Mouse (Mus musculus): ENCODE data around the gene Kif3b. TPM values are rescaled to one million over a fixed set of nuclear protein-coding genes. Genes with fewer than 3 reads are reported as not detected.
"Not testable (repeated sequence)": the region's sequence is repeated elsewhere in the genome, so short reads cannot be mapped to it uniquely, and the experiment has no call there.

Gene Kif3b
- polyA plus RNA-seq, 1 experiment from 2014 or later = 12.6 TPM

DNA sequence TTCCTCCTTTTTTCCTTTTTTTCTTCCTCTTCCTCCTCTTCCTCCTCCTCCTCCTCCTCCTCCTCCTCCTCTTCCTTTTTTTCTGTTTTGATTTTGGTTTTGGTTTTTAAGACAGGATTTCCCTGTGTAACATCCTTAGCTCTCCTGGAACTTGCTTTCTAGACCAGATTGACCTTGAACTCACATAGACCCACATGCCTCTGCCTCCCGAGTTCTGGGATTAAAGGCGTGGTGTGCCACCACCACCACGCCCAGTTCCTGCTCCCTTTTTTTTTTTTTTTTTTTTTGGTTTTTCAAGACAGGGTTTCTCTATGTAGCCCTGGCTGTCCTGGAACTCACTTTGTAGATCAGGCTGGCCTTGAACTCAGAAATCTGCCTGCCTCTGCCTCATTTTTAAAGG, 15.6 kb upstream of the Kif3b start:
- not testable (repeated sequence) for H3K4me3 ChIP-seq; ATAC-seq (ENCODE audit: low FRiP score, low read depth); H3K4me2 ChIP-seq (replicated peaks); H3K27me3 ChIP-seq (replicated peaks); H3K36me3 ChIP-seq; H3K4me1 ChIP-seq; H3K27ac ChIP-seq; H3K9ac ChIP-seq; H3K9me3 ChIP-seq
- WGBS = 89% methylated on average over 3 of the region's 3 CpGs

DNA sequence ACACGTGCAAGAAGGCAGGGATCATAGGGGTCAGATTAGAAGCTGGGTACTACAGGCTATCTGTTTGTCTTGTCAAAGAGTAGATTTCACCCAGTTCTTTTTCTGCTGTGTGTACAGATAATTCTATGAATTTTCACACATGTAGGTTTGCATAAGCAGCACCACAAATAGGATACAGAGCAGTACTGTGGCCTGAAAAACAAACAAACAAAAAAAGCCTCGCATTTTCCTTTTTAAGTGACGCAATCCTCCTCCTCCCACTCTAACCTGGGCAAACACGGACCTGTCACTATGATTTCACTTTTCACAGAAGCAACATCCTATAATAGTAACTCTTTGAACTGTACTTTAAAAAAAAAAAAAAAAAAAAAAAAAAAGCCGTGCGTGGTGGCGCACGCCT, 14.8 kb upstream of the Kif3b start:
- no peak for ATAC-seq (ENCODE audit: low FRiP score, low read depth)
- no peak overlapping the region for H3K4me3 ChIP-seq
- no peaks in the 10 kb centered on the region for H3K4me1 ChIP-seq
- H3K27ac ChIP-seq = no peak overlapping the region
- H3K27me3 ChIP-seq (replicated peaks) = no peaks in the 10 kb centered on the region
- no peak overlapping the region for H3K9ac ChIP-seq
- H3K9me3 ChIP-seq = no peaks in the 10 kb centered on the region
- no peak overlapping the region for H3K4me2 ChIP-seq (replicated peaks)
- no peaks in the 10 kb centered on the region for H3K36me3 ChIP-seq
- WGBS = 91% methylated on average over 8 of the region's 8 CpGs

DNA sequence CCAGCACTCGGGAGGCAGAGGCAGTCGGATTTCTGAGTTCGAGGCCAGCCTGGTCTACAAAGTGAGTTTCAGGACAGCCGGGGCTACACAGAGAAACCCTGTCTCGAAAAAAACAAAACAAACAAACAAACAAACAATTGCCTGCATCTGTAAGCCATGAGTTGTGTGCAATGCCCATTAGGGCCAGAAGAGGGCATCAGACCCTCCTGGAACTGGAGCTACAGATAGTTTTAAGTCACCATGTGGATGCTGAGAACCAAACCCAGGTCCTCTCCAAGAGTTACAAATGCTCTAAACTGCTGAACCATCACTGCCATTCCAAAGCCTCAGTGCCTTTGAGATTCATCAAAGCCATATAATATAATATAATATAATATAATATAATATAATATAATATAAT, 14.4 kb upstream of the Kif3b start:
- H3K9me3 ChIP-seq; H3K27ac ChIP-seq; H3K4me3 ChIP-seq; H3K9ac ChIP-seq; H3K4me1 ChIP-seq; H3K4me2 ChIP-seq (replicated peaks); H3K27me3 ChIP-seq (replicated peaks); ATAC-seq (ENCODE audit: low FRiP score, low read depth); H3K36me3 ChIP-seq: not testable (repeated sequence)
- 97% methylated on average over 5 of the region's 5 CpGs for WGBS

DNA sequence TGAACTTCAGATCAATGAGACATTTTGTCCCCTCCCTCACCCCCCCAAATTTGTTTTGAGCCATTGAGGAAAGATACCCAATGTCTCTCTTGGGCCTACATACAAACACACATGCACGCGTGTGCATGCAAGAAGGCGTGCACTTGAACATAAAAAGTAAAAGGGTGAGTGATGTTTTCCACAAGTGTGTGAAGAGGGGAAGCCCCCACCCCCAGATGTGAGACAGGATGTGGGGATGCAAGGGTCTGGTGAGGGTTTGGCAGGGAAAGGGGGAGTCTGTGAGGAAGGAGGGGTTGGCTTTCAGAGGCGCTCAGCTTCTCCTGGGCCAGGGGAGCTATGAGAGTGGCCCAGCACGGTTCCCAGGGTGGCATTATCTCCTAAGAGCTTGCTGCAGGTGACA, 12.9 kb upstream of the Kif3b start:
- H3K27ac ChIP-seq = no peak overlapping the region
- no peak for ATAC-seq (ENCODE audit: low FRiP score, low read depth)
- 88% methylated on average over 5 of the region's 5 CpGs for WGBS
- no peak overlapping the region for H3K4me2 ChIP-seq (replicated peaks)
- H3K4me1 ChIP-seq = no peaks in the 10 kb centered on the region
- H3K9ac ChIP-seq = no peak overlapping the region
- H3K27me3 ChIP-seq (replicated peaks) = no peaks in the 10 kb centered on the region
- H3K9me3 ChIP-seq = no peaks in the 10 kb centered on the region
- no peak overlapping the region for H3K4me3 ChIP-seq
- no peaks in the 10 kb centered on the region for H3K36me3 ChIP-seq

DNA sequence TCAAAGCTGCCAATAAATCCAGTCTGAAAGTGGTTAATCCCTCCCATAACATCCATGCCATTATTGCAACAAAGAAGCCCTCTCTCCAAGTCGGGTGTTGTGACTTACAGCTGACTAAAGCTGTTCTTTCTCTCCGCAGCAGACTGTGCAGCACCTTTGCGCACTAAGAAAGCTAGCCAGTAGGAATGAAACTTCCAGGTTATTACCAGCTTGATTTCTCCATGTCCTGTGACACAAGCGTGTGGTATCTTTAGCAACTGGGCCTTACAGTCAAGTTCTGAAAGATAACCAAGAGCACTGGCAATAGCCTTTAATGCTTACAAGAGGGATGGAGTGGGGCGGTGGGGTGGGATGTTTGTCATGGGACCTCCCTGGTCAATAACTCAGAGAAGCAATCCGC, 7.3 kb upstream of the Kif3b start:
- no peak for ATAC-seq (ENCODE audit: low FRiP score, low read depth)
- no peaks in the 10 kb centered on the region for H3K36me3 ChIP-seq
- H3K27me3 ChIP-seq (replicated peaks) = no peaks in the 10 kb centered on the region
- H3K4me3 ChIP-seq = no peak overlapping the region
- no peaks in the 10 kb centered on the region for H3K9me3 ChIP-seq
- no peak overlapping the region for H3K27ac ChIP-seq
- H3K4me1 ChIP-seq = 0 out of 2 replicates have a peak, but pooled peaks cover 6% of the 10 kb centered on the region
- WGBS = 89% methylated on average over 6 of the region's 6 CpGs
- no peak overlapping the region for H3K9ac ChIP-seq
- H3K4me2 ChIP-seq (replicated peaks) = no peak overlapping the region

DNA sequence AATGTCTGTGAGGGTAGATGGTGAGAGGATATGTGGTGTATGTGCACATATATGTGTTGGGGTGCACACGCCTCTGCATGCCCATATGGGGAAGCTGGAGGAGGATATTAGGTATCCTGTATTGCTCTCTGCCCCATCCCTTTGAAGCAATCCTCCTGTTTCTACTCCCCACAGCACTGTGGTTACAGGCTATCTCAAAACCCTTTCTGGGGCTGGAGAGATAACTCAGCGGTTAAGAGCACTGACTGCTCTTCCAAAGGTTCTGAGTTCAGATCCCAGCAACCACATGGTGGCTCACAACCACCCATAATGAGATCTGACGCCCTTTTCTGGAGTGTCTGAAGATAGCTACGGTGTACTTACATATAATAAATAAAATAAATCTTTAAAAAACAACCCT, 4.7 kb upstream of the Kif3b start:
- no peaks in the 10 kb centered on the region for H3K27me3 ChIP-seq (replicated peaks)
- 86% methylated on average over 4 of the region's 4 CpGs for WGBS
- peaks cover 10% of the 10 kb centered on the region; the same call in 1 of the 2 replicates for H3K4me1 ChIP-seq
- no peak overlapping the region for H3K27ac ChIP-seq
- no peak for ATAC-seq (ENCODE audit: low FRiP score, low read depth)
- H3K9ac ChIP-seq = no peak overlapping the region
- no peak overlapping the region for H3K4me3 ChIP-seq
- no peak overlapping the region for H3K4me2 ChIP-seq (replicated peaks)
- H3K36me3 ChIP-seq = no peaks in the 10 kb centered on the region
- no peaks in the 10 kb centered on the region for H3K9me3 ChIP-seq

DNA sequence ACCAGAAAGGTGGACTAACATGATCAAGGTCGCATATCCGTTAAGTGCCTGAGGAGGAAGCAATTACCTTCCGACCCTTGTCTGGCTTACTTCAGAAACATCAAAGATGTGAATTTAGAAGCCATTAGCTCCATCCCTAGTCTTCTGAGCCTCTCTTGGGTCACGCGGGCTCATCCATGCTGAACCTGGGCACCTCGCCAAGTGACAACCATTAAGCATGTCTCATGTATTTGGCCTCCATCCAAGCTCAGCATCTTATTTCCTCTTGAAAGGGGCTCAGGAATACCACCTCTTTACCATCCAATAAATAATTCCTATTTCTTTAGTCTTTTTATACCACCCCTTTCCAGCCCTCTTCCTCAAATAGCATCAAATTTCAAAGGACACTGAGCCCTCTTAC, 3.4 kb upstream of the Kif3b start:
- 50% methylated on average over 6 of the region's 6 CpGs for WGBS

DNA sequence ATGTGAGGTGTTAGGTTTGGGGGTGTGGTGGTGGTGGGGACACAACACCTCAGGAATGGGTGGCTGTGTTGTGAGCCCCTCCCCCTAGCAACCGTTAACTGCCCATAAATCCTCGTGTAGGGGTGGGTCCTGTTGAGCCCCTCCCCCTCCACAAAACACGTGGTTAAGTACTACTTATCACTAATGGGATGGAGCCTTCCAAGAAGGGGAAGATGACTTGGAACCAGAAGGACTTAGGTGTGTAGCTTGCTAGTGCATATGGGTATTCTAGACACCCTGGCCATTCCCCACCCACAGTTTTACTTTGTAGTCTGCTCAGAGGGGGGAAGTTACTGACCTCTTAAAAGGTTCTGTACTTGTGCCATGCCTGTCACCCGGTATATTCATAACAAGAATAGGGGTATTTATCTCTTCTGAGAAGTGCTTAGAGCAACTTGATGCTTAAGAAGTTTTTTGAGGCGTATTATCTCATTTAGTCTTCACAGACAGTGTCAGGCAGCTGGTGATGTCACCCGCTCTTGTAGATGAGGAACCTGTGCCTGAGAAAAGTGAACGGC, 1.2 kb downstream of the Kif3b start:
- H3K9me3 ChIP-seq = no peaks in the 10 kb centered on the region
- peak overlapping the region; percentile 74 for H3K4me2 ChIP-seq (replicated peaks)
- ATAC-seq (ENCODE audit: low FRiP score, low read depth) = no peak
- H3K27ac ChIP-seq = no peak overlapping the region
- H3K4me1 ChIP-seq = peaks cover 22% of the 10 kb centered on the region
- H3K27me3 ChIP-seq (replicated peaks) = no peaks in the 10 kb centered on the region
- WGBS = 51% methylated on average over 7 of the region's 7 CpGs
- H3K9ac ChIP-seq = peak overlapping the region; percentile 93
- H3K36me3 ChIP-seq = no peaks in the 10 kb centered on the region
- peak overlapping the region; percentile 98 for H3K4me3 ChIP-seq

More for the DNA sequence above, 3.4 kb upstream of the Kif3b start:
- Histone ChIP-seq H3K4me3 (no peak overlapping the region), H3K4me1 (peaks cover 22% of the 10 kb centered on the region), H3K9me3 (no peaks in the 10 kb centered on the region), H3K27ac (no peak overlapping the region), H3K4me2 (replicated peaks) (no peak overlapping the region), H3K9ac (no peak overlapping the region), H3K27me3 (replicated peaks) (no peaks in the 10 kb centered on the region), H3K36me3 (no peaks in the 10 kb centered on the region)
- no peak for ATAC-seq (ENCODE audit: low FRiP score, low read depth)

DNA sequence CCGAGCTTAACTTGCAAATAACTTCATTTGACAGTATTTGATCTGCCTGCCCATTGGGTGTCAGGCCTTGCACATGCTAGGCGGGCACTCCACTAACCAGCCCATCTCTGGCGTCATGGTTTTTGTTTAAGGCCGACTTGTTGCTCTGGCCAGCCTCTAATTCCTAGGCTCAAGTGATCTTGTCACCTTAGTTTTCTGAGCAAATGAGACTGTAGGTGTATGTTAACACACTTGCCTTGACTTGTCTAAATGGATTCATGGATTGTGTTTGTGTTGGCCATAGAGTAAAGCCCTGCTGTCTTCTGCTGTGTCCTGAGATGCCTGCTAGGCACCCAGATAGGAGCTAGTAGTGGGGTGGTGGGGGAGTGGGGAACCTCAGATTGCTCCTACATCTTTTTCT, 4.0 kb downstream of the Kif3b start:
- no peak for ATAC-seq (ENCODE audit: low FRiP score, low read depth)
- 88% methylated on average over 4 of the region's 4 CpGs for WGBS
- H3K27me3 ChIP-seq (replicated peaks) = no peaks in the 10 kb centered on the region
- H3K4me3 ChIP-seq = no peak overlapping the region
- peaks cover 16% of the 10 kb centered on the region for H3K4me1 ChIP-seq
- H3K36me3 ChIP-seq = no peaks in the 10 kb centered on the region
- no peaks in the 10 kb centered on the region for H3K9me3 ChIP-seq
- H3K4me2 ChIP-seq (replicated peaks) = no peak overlapping the region
- no peak overlapping the region for H3K27ac ChIP-seq
- no peak overlapping the region for H3K9ac ChIP-seq

DNA sequence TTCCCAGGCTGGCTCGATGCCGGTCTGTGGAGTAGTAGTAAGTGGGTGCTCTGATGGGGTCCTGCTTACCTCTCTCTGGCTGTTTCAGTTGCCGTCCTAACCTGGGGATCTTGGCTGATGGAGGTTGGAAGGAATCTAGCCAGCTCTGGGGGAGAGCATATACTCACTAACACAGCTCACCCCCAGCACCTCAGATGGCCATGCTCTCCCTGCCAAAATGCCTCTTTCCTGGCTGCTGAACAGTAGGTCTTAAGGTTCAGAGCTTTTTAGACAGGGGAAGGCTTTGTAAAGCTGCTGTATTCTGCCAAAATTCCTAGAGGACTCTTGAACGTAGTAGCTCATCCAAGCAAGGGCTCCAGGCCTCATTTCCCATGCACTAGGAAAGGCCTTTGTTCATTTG, 6.6 kb downstream of the Kif3b start:
- Histone ChIP-seq H3K36me3 (no peaks in the 10 kb centered on the region), H3K4me3 (no peak overlapping the region), H3K27ac (no peak overlapping the region), H3K27me3 (replicated peaks) (no peaks in the 10 kb centered on the region), H3K9me3 (no peaks in the 10 kb centered on the region), H3K4me2 (replicated peaks) (no peak overlapping the region), H3K4me1 (no peaks in the 10 kb centered on the region), H3K9ac (no peak overlapping the region)
- 87% methylated on average over 4 of the region's 4 CpGs for WGBS
- no peak for ATAC-seq (ENCODE audit: low FRiP score, low read depth)

DNA sequence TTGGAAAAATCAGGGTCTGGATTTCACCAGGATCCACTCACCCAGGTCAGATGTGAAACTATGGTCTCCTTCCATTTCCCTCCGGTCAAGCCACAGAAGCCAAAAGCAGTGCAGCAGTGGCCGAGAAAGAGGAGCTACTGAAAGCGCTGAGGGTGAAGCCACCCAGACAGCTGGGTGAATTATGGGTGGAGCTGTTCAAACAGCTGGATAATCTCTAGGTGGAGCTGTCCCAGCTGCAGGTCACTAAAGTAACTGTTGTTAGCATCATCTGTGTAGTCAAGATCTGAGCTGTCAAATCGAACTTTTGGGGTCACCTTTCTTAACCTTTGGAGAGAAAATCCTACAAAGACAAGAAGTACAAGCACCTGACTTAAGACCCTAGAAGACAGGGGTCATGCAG, 7.2 kb downstream of the Kif3b start:
- ATAC-seq (ENCODE audit: low FRiP score, low read depth) = no peak
- H3K9me3 ChIP-seq = no peaks in the 10 kb centered on the region
- WGBS = 66% methylated on average over 4 of the region's 4 CpGs
- H3K4me3 ChIP-seq = no peak overlapping the region
- no peak overlapping the region for H3K27ac ChIP-seq
- no peak overlapping the region for H3K4me2 ChIP-seq (replicated peaks)
- no peaks in the 10 kb centered on the region for H3K4me1 ChIP-seq
- no peak overlapping the region for H3K9ac ChIP-seq
- H3K27me3 ChIP-seq (replicated peaks) = no peaks in the 10 kb centered on the region
- H3K36me3 ChIP-seq = no peaks in the 10 kb centered on the region

DNA sequence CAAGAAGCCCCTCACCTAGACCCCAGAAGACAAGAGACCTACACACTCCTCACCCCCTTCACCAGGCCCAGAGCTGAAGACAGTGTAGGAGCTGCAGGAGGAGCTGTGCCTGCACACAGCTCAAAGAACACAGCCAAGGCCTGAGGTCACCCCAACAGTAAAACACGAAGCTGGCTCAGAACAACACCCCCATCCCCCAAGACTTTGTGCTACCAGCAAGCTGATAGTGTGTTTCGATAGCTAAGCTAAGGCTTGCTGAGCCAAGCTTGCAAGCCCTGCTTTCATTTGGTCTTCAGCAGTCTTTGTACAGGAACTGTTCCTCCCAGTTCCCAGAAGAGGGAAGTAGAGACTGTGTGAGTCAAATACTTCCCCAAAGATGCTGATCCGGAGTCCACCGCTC, 7.7 kb downstream of the Kif3b start:
- no peak overlapping the region for H3K27ac ChIP-seq
- no peak overlapping the region for H3K4me2 ChIP-seq (replicated peaks)
- H3K4me1 ChIP-seq = no peaks in the 10 kb centered on the region
- H3K36me3 ChIP-seq = no peaks in the 10 kb centered on the region
- no peak overlapping the region for H3K9ac ChIP-seq
- H3K9me3 ChIP-seq = no peaks in the 10 kb centered on the region
- H3K27me3 ChIP-seq (replicated peaks) = no peaks in the 10 kb centered on the region
- no peak for ATAC-seq (ENCODE audit: low FRiP score, low read depth)
- H3K4me3 ChIP-seq = no peak overlapping the region
- WGBS = 80% methylated on average over 4 of the region's 4 CpGs

DNA sequence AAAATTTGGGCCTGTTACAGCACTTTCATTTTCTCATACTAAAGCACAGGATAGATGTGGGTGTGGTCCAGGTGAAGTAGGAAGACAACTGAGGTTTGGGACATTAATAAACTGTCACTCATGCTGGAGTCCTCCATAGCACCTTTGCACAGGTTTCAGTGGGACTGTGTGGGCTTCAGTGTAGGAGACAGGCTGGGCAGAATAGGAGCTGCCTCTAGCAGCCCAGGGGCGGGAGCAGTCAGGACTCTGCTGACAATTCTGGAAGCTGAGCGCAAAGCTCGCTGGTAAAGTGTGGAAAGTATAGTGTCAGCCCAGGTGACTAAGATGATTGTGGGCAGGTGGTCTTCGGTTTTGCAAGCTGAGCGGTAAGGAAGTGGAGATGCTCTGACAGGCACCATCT, 9.9 kb downstream of the Kif3b start:
- Histone ChIP-seq H3K27me3 (replicated peaks) (no peaks in the 10 kb centered on the region), H3K9ac (no peak overlapping the region), H3K4me1 (no peaks in the 10 kb centered on the region), H3K4me2 (replicated peaks) (no peak overlapping the region), H3K4me3 (no peak overlapping the region), H3K27ac (no peak overlapping the region), H3K36me3 (no peaks in the 10 kb centered on the region), H3K9me3 (no peaks in the 10 kb centered on the region)
- WGBS = 92% methylated on average over 5 of the region's 5 CpGs
- ATAC-seq (ENCODE audit: low FRiP score, low read depth) = no peak

All from neural tube, embryonic 12.5 days (tissue).